Mouse (Mus musculus): Measurements from ENCODE around the gene Slc22a23. TPM values are rescaled to one million over a fixed set of nuclear protein-coding genes. Genes with fewer than 3 reads are reported as not detected.

The Slc22a23 gene
- polyA plus RNA-seq, 2 experiments, result 9.3 to 21.4 TPM

- 37% methylated on average over 2 of the region's 2 CpGs for WGBS (ENCODE audit: insufficient replicate concordance)
- Histone ChIP-seq H3K9me3 (ENCODE audit: control insufficient read depth, low read length) (no peaks in the 10 kb centered on the region), H3K4me3 (ENCODE audit: insufficient read depth in 1 of 2, low read depth in 2 of 2, low read length in 2 of 2) (no peak overlapping the region), H3K36me3 (replicated peaks; ENCODE audit: control insufficient read depth, insufficient read depth, low read depth) (peaks cover 39% of the 10 kb centered on the region), H3K27ac (peak overlapping the region; percentile 79), H3K9ac (replicated peaks) (peak overlapping the region; percentile 38), H3K27me3 (ENCODE audit: control insufficient read depth, insufficient read depth, low read length) (no peaks in the 10 kb centered on the region), H3K4me1 (replicated peaks; ENCODE audit: control insufficient read depth in 2 of 2, insufficient read depth in 2 of 2, low read length in 1 of 2) (peaks cover 57 to 59% of the 10 kb centered on the region in 2 experiments), H3K4me2 (ENCODE audit: low read depth) (peak overlapping the region; percentile 65)
- ATAC-seq (ENCODE audit: insufficient read depth) (no peak), DNase-seq (ENCODE audit: low read depth in 3 of 3, low spot score in 3 of 3) (no peak)
- TF ChIP-seq EP300 (IDR thresholded peaks at IDR 0.05; ENCODE audit: low read depth), result no peak
- no peak for TF ChIP-seq CTCF (IDR thresholded peaks at IDR 0.05; ENCODE audit: low read depth)
These were observed 73.3 kb downstream of the Slc22a23 start for GRCm38 (mm10) chr13:34271665-34272064.

DNA sequence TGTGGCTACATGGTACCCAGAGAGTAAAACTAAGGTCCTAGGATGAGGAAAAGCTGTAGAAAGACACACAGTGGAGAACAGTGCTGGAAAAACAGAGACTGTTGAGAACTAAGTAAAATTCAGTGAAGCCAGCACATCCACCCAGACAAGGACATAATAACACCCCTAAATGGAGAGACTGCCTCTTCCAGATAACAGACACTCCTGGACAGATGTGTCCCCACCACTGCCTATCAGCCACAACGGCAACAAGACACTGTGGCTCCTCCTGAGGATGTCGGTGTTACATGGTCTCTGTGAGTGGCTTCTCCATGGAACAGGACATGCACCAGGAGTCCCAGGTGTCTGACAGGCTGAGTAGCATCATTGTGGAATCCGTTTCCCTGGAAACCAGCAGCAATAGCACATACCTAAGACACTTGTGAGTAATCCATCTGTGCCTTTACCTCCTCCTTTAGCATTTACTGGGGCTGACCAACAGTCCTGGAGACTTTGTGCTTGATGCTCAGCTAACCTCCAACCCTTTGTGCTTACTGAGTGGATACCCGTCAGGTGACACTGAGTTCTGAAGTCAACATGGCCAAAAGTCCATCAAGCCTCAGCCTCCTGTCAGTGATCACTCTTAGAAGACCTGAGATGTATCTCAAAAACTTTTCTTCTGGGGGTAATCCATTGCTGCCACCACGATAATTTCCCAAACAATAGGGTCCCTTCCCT is 73.9 kb downstream of the Slc22a23 start:
- Histone ChIP-seq H3K27me3 (ENCODE audit: control insufficient read depth, insufficient read depth, low read length) (no peaks in the 10 kb centered on the region), H3K4me1 (replicated peaks; ENCODE audit: control insufficient read depth in 2 of 2, insufficient read depth in 2 of 2, low read length in 1 of 2) (peaks cover 60 to 63% of the 10 kb centered on the region in 2 experiments), H3K4me2 (ENCODE audit: low read depth) (peak overlapping the region; percentile 65), H3K36me3 (replicated peaks; ENCODE audit: control insufficient read depth, insufficient read depth, low read depth) (peaks cover 39% of the 10 kb centered on the region), H3K4me3 (ENCODE audit: insufficient read depth in 1 of 2, low read depth in 2 of 2, low read length in 2 of 2) (peak overlapping the region in 1 of 2 experiments; percentile 16; a peak in 1 of 4 replicates), H3K9ac (replicated peaks) (peak overlapping the region; percentile 55), H3K9me3 (ENCODE audit: control insufficient read depth, low read length) (no peaks in the 10 kb centered on the region), H3K27ac (peak overlapping the region; percentile 79)
- DNase-seq (ENCODE audit: low read depth in 3 of 3, low spot score in 3 of 3), result peak; percentile 58 to 61 (median 59)
- 42% methylated on average over 5 of the region's 5 CpGs for WGBS (ENCODE audit: insufficient replicate concordance)
- TF ChIP-seq CTCF (IDR thresholded peaks at IDR 0.05; ENCODE audit: low read depth) (no peak), EP300 (IDR thresholded peaks at IDR 0.05; ENCODE audit: low read depth) (peak; percentile 82)
- peak; percentile 87 for ATAC-seq (ENCODE audit: insufficient read depth)

DNA sequence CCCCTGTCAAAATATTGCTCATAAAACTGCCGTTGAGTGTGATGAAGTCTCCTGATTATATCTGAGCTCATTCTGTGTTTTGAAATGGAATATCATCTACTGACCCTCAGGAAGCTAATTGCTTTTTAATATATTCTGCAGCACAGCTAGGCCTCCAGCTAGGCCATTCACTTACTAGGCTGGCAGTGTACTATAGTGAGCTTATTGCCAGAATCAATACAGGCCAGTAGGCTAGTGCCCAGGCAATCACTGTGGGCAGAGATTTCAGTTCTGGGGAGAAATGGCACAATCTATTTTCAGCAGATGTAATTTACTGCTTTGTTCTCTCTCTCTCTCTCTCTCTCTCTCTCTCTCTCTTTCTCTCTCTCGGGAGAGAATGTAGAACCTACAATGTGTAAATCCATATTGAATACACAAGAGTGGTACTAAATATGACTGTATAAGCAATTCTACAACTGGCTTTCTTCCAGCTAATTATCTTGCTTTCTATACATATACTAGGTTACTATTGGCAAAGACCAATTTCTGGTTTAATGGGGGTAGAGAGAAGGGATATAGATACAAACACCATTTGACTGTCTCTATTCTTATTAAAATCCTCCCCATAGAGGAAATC is 75.5 kb downstream of the Slc22a23 start:
- Histone ChIP-seq H3K9me3 (ENCODE audit: control insufficient read depth, low read length) (no peaks in the 10 kb centered on the region), H3K4me1 (replicated peaks; ENCODE audit: control insufficient read depth in 2 of 2, insufficient read depth in 2 of 2, low read length in 1 of 2) (peaks cover 56 to 60% of the 10 kb centered on the region in 2 experiments), H3K27me3 (ENCODE audit: control insufficient read depth, insufficient read depth, low read length) (no peaks in the 10 kb centered on the region), H3K4me2 (ENCODE audit: low read depth) (no peak overlapping the region), H3K27ac (no peak overlapping the region), H3K4me3 (ENCODE audit: insufficient read depth in 1 of 2, low read depth in 2 of 2, low read length in 2 of 2) (no peak overlapping the region), H3K36me3 (replicated peaks; ENCODE audit: control insufficient read depth, insufficient read depth, low read depth) (peaks cover 32% of the 10 kb centered on the region), H3K9ac (replicated peaks) (no peak overlapping the region)
- DNase-seq (ENCODE audit: low read depth in 3 of 3, low spot score in 3 of 3), result no peak
- WGBS (ENCODE audit: insufficient replicate concordance), result 70% methylated on average over 2 of the region's 2 CpGs
- ATAC-seq (ENCODE audit: insufficient read depth), result no peak
- TF ChIP-seq CTCF (IDR thresholded peaks at IDR 0.05; ENCODE audit: low read depth) (no peak), EP300 (IDR thresholded peaks at IDR 0.05; ENCODE audit: low read depth) (no peak)

GRCm38 (mm10) chr13:34266942-34267660 is 77.9 kb downstream of the Slc22a23 start:
- Histone ChIP-seq H3K27ac (no peak overlapping the region), H3K4me2 (ENCODE audit: low read depth) (no peak overlapping the region)

GRCm38 (mm10) chr13:34266067-34266466 is 78.9 kb downstream of the Slc22a23 start:
- no peak for ATAC-seq (ENCODE audit: insufficient read depth)
- Histone ChIP-seq H3K4me1 (replicated peaks; ENCODE audit: control insufficient read depth in 2 of 2, insufficient read depth in 2 of 2, low read length in 1 of 2) (peaks cover 37 to 39% of the 10 kb centered on the region in 2 experiments), H3K27ac (no peak overlapping the region), H3K4me2 (ENCODE audit: low read depth) (no peak overlapping the region), H3K9me3 (ENCODE audit: control insufficient read depth, low read length) (no peaks in the 10 kb centered on the region), H3K36me3 (replicated peaks; ENCODE audit: control insufficient read depth, insufficient read depth, low read depth) (peaks cover 30% of the 10 kb centered on the region), H3K9ac (replicated peaks) (no peak overlapping the region), H3K27me3 (ENCODE audit: control insufficient read depth, insufficient read depth, low read length) (no peaks in the 10 kb centered on the region), H3K4me3 (ENCODE audit: insufficient read depth in 1 of 2, low read depth in 2 of 2, low read length in 2 of 2) (no peak overlapping the region)
- no peak for TF ChIP-seq EP300 (IDR thresholded peaks at IDR 0.05; ENCODE audit: low read depth)
- TF ChIP-seq CTCF (IDR thresholded peaks at IDR 0.05; ENCODE audit: low read depth), result no peak
- no peak for DNase-seq (ENCODE audit: low read depth in 3 of 3, low spot score in 3 of 3)
- WGBS (ENCODE audit: insufficient replicate concordance), result 86% methylated on average over 8 of the region's 8 CpGs

More at GRCm38 (mm10) chr13:34266942-34267660, 77.9 kb downstream of the Slc22a23 start:
- Histone ChIP-seq H3K36me3 (replicated peaks; ENCODE audit: control insufficient read depth, insufficient read depth, low read depth) (peaks cover 30% of the 10 kb centered on the region), H3K4me1 (replicated peaks; ENCODE audit: control insufficient read depth in 2 of 2, insufficient read depth in 2 of 2, low read length in 1 of 2) (peaks cover 46 to 48% of the 10 kb centered on the region in 2 experiments), H3K9ac (replicated peaks) (no peak overlapping the region), H3K27me3 (ENCODE audit: control insufficient read depth, insufficient read depth, low read length) (no peaks in the 10 kb centered on the region), H3K4me3 (ENCODE audit: insufficient read depth in 1 of 2, low read depth in 2 of 2, low read length in 2 of 2) (no peak overlapping the region), H3K9me3 (ENCODE audit: control insufficient read depth, low read length) (no peaks in the 10 kb centered on the region)
- no peak for ATAC-seq (ENCODE audit: insufficient read depth)
- 86% methylated on average over 8 of the region's 8 CpGs for WGBS (ENCODE audit: insufficient replicate concordance)
- TF ChIP-seq CTCF (IDR thresholded peaks at IDR 0.05; ENCODE audit: low read depth), result no peak
- TF ChIP-seq EP300 (IDR thresholded peaks at IDR 0.05; ENCODE audit: low read depth), result no peak
- DNase-seq (ENCODE audit: low read depth in 3 of 3, low spot score in 3 of 3), result no peak

Measured in liver, embryonic 14.5 days (tissue).